Mouse (Mus musculus) MEL (cell line): ENCODE results near the gene Jmjd7. TPM values are rescaled to one million over a fixed set of nuclear protein-coding genes. Genes with fewer than 3 reads are reported as not detected.

Source experiments
- DNase-seq: peaks from one replicate; pipeline ENCODE4 v3.0.0; 2011; ENCODE audit warnings: low read depth, low spot score
- H3K27ac ChIP-seq: 2 replicates; pipeline ENCODE4 v1.5.1; 2012; ENCODE audit warnings: low read depth, mild to moderate bottlenecking, control low read depth, low read length, moderate library complexity; ENCODE audit not compliant: control insufficient read depth
- H3K27me3 ChIP-seq, 2 experiments: fragments of 150-350 bp in 1 of 2; sonication (generic) in 1 of 2; 2 replicates each; pipeline ENCODE4 v1.6.1; 2012; ENCODE audit warnings: low read length in 2 of 2, mild to moderate bottlenecking in 2 of 2, improper control_type of control experiment in 1 of 2, moderate library complexity in 1 of 2; ENCODE audit not compliant: insufficient read depth in 2 of 2, control insufficient read depth in 1 of 2
- H3K36me3 ChIP-seq, 2 experiments: 2 replicates each; pipeline ENCODE4 v1.6.1; 2012 to 2014; ENCODE audit warnings: low read length in 2 of 2, improper control_type of control experiment in 1 of 2, inconsistent platforms in 1 of 2, mild to moderate bottlenecking in 1 of 2; ENCODE audit not compliant: insufficient read depth in 2 of 2, control insufficient read depth in 1 of 2
- H3K4me1 ChIP-seq, 2 experiments: fragments of 150-350 bp in 1 of 2; sonication (generic) in 1 of 2; 2 replicates each; pipeline ENCODE4 v1.6.1; 2012; ENCODE audit warnings: low read length in 2 of 2, improper control_type of control experiment in 1 of 2, mild to moderate bottlenecking in 1 of 2; ENCODE audit not compliant: insufficient read depth in 2 of 2, control insufficient read depth in 1 of 2
- H3K4me3 ChIP-seq, 2 experiments: fragments of 150-350 bp in 1 of 2; sonication (generic) in 1 of 2; 2 replicates each; pipeline ENCODE4 v1.5.1; 2012; ENCODE audit warnings: low read depth in 2 of 2, low read length in 2 of 2, mild to moderate bottlenecking in 2 of 2, moderate library complexity in 2 of 2, control low read depth in 1 of 2, improper control_type of control experiment in 1 of 2; ENCODE audit not compliant: control insufficient read depth in 1 of 2, insufficient read depth in 1 of 2
- H3K79me2 ChIP-seq: 2 replicates; pipeline ENCODE4 v1.6.1; 2012; ENCODE audit warnings: mild to moderate bottlenecking, low read length, moderate library complexity; ENCODE audit not compliant: control insufficient read depth, poor library complexity, insufficient read depth
- H3K9ac ChIP-seq: 2 replicates; pipeline ENCODE4 v1.6.1; 2012; ENCODE audit warnings: low read depth, mild to moderate bottlenecking, control low read depth, low read length, moderate library complexity; ENCODE audit not compliant: control insufficient read depth, poor library complexity, severe bottlenecking
- H3K9me3 ChIP-seq: fragments of 150-350 bp; sonication (generic); replicated peaks from 2 replicates; pipeline ENCODE4 v1.6.1; 2012; ENCODE audit warnings: mild to moderate bottlenecking, low read length, improper control_type of control experiment, moderate library complexity; ENCODE audit not compliant: insufficient read depth
- CHD2 ChIP-seq: IDR thresholded peaks from 2 replicates; pipeline ENCODE4 v1.6.1; 2011; ENCODE audit warnings: low read length, improper control_type of control experiment
- CTCF ChIP-seq, 3 experiments: IDR thresholded peaks in 2 of 3; conservative IDR thresholded peaks in 1 of 3; 2 replicates each; pipeline ENCODE4 v1.5.1; 2011 to 2012; ENCODE audit warnings: low read length in 3 of 3, low read depth in 2 of 3, mild to moderate bottlenecking in 2 of 3, improper control_type of control experiment in 1 of 3, inconsistent platforms in 1 of 3, mixed read lengths in 1 of 3, moderate library complexity in 1 of 3; ENCODE audit not compliant: control insufficient read depth in 1 of 3, insufficient read depth in 1 of 3, poor library complexity in 1 of 3, severe bottlenecking in 1 of 3
- E2F4 ChIP-seq: IDR thresholded peaks from 2 replicates; pipeline ENCODE4 v1.6.1; 2011; ENCODE audit warnings: low read depth, low read length, improper control_type of control experiment, borderline replicate concordance
- ELF1 ChIP-seq: IDR thresholded peaks from 2 replicates; pipeline ENCODE4 v1.6.1; 2014; ENCODE audit warnings: low read depth, mild to moderate bottlenecking, inconsistent platforms, low read length, improper control_type of control experiment, moderate library complexity
- ETS1 ChIP-seq: IDR thresholded peaks from 2 replicates; pipeline ENCODE4 v1.6.1; 2012; ENCODE audit warnings: low read depth, mild to moderate bottlenecking, inconsistent platforms, low read length, improper control_type of control experiment, moderate library complexity
- HCFC1 ChIP-seq: IDR thresholded peaks from 2 replicates; pipeline ENCODE4 v1.6.1; 2012; ENCODE audit warnings: low read depth, mild to moderate bottlenecking, inconsistent platforms, low read length, improper control_type of control experiment, moderate library complexity
- JUND ChIP-seq: IDR thresholded peaks from 2 replicates; pipeline ENCODE4 v1.6.1; 2011; ENCODE audit warnings: low read depth, mild to moderate bottlenecking, improper control_type of control experiment, low read length
- MAFK ChIP-seq: IDR thresholded peaks from 2 replicates; pipeline ENCODE4 v1.6.1; 2011; ENCODE audit warnings: low read depth, mild to moderate bottlenecking, low read length, improper control_type of control experiment, borderline replicate concordance
- MAX ChIP-seq: IDR thresholded peaks from 2 replicates; pipeline ENCODE4 v1.6.1; 2011; ENCODE audit warnings: low read length, improper control_type of control experiment
- MAZ ChIP-seq: IDR thresholded peaks from 2 replicates; pipeline ENCODE4 v1.6.1; 2012; ENCODE audit warnings: low read depth, mild to moderate bottlenecking, inconsistent platforms, low read length, improper control_type of control experiment
- MEF2A ChIP-seq: IDR thresholded peaks from 2 replicates; pipeline ENCODE4 v1.6.1; 2014; ENCODE audit warnings: low read depth, mild to moderate bottlenecking, inconsistent platforms, low read length, improper control_type of control experiment; ENCODE audit not compliant: poor library complexity, insufficient replicate concordance, severe bottlenecking; ENCODE audit errors: extremely low read depth
- MXI1 ChIP-seq: IDR thresholded peaks from 2 replicates; pipeline ENCODE4 v1.6.1; 2011; ENCODE audit warnings: mild to moderate bottlenecking, low read depth, low read length, improper control_type of control experiment
- MYB ChIP-seq: IDR thresholded peaks from 2 replicates; pipeline ENCODE4 v1.6.1; 2011; ENCODE audit warnings: mild to moderate bottlenecking, low read depth, low read length, improper control_type of control experiment
- MYC ChIP-seq: IDR thresholded peaks from 2 replicates; pipeline ENCODE4 v1.6.1; 2011; ENCODE audit warnings: low read depth, mild to moderate bottlenecking, low read length, improper control_type of control experiment, moderate library complexity
- NELFE ChIP-seq: IDR thresholded peaks from 2 replicates; pipeline ENCODE4 v1.6.1; 2011; ENCODE audit warnings: low read depth, low read length, improper control_type of control experiment
- NRF1 ChIP-seq: IDR thresholded peaks from 2 replicates; pipeline ENCODE4 v1.6.1; 2014; ENCODE audit warnings: low read depth, mild to moderate bottlenecking, inconsistent platforms, low read length, improper control_type of control experiment, moderate library complexity; ENCODE audit not compliant: poor library complexity, insufficient read depth, severe bottlenecking
- POLR2AphosphoS2 ChIP-seq: IDR thresholded peaks from 2 replicates; pipeline ENCODE4 v1.6.1; 2011; ENCODE audit warnings: low read length, improper control_type of control experiment
- POLR2AphosphoS5 ChIP-seq: IDR thresholded peaks from 2 replicates; pipeline ENCODE4 v1.6.1; 2012; ENCODE audit warnings: low read depth, borderline replicate concordance, mild to moderate bottlenecking, inconsistent platforms, low read length, moderate library complexity, mixed read lengths
- RAD21 ChIP-seq: IDR thresholded peaks from 2 replicates; pipeline ENCODE4 v1.6.1; 2011; ENCODE audit warnings: mild to moderate bottlenecking, low read depth, low read length, improper control_type of control experiment
- RCOR1 ChIP-seq: IDR thresholded peaks from 2 replicates; pipeline ENCODE4 v1.6.1; 2012; ENCODE audit warnings: low read depth, mild to moderate bottlenecking, inconsistent platforms, low read length, improper control_type of control experiment
- SIN3A ChIP-seq: IDR thresholded peaks from 2 replicates; pipeline ENCODE4 v1.6.1; 2012; ENCODE audit warnings: low read length, improper control_type of control experiment, inconsistent platforms
- SMC3 ChIP-seq: IDR thresholded peaks from 2 replicates; pipeline ENCODE4 v1.6.1; 2011; ENCODE audit warnings: low read depth, low read length, improper control_type of control experiment
- UBTF ChIP-seq: IDR thresholded peaks from 2 replicates; pipeline ENCODE4 v1.6.1; 2012; ENCODE audit warnings: low read depth, mild to moderate bottlenecking, inconsistent platforms, low read length, improper control_type of control experiment, moderate library complexity, borderline replicate concordance; ENCODE audit not compliant: insufficient read depth
- USF1 ChIP-seq: IDR thresholded peaks from 2 replicates; pipeline ENCODE4 v1.6.1; 2014; ENCODE audit warnings: low read depth, mild to moderate bottlenecking, inconsistent platforms, low read length, improper control_type of control experiment, moderate library complexity
- polyA plus RNA-seq, 2 experiments: library from polyadenylated mRNA; stranded (reverse) in 1 of 2; unstranded in 1 of 2; fragments of >175 nt in 1 of 2; fragments of >200 nt in 1 of 2; gene quantifications; 2 replicates each; pipeline versions ENCODE4 v1.2.1 to v1.2.4; 2012; ENCODE audit warnings: low replicate concordance in 2 of 2, low read depth in 1 of 2; ENCODE audit not compliant: insufficient read length in 2 of 2, insufficient read depth in 1 of 2, missing spikeins in 1 of 2
- total RNA-seq: library from RNA; depleted of rRNA; stranded (reverse); fragments of 300-350 nt; gene quantifications from 2 replicates; pipeline ENCODE4 v1.2.3, GENCODE M21; 2012

Gene Jmjd7
- total and polyA plus RNA-seq, 3 experiments = 4.2 to 12.0 TPM; not detected in 1

- Histone ChIP-seq H3K79me2 (no peaks in the 10 kb centered on the region; the same call in 1 of the 2 replicates), H3K9me3 (no peaks in the 10 kb centered on the region), H3K4me3 (peak overlapping the region; percentile 73 to 92), H3K36me3 (peaks cover 0 to 3% of the 10 kb centered on the region in 2 experiments; a peak in 1 of 4 replicates), H3K27ac (peak overlapping the region; percentile 53), H3K4me1 (peaks cover 0 to 12% of the 10 kb centered on the region in 2 experiments; a peak in 2 of 4 replicates), H3K27me3 (no peaks in the 10 kb centered on the region), H3K9ac (peak overlapping the region; percentile 78)
- peak; percentile 46 for DNase-seq
- peak; percentile 47; the same call in 1 of the 2 replicates for TF ChIP-seq NRF1
- 0 out of 2 replicates have a peak, but pooled peaks have one; percentile 31 for TF ChIP-seq SIN3A
- TF ChIP-seq E2F4 = no peak
- peak; percentile 10; the same call in 1 of the 2 replicates for TF ChIP-seq MAX
- TF ChIP-seq MEF2A = no peak
- TF ChIP-seq POLR2AphosphoS2 = no peak
- no peak for TF ChIP-seq UBTF
- TF ChIP-seq MXI1 = no peak
These were observed 658 bp downstream of the Jmjd7 start for GRCm38 (mm10) chr2:120027950-120028331.

DNA sequence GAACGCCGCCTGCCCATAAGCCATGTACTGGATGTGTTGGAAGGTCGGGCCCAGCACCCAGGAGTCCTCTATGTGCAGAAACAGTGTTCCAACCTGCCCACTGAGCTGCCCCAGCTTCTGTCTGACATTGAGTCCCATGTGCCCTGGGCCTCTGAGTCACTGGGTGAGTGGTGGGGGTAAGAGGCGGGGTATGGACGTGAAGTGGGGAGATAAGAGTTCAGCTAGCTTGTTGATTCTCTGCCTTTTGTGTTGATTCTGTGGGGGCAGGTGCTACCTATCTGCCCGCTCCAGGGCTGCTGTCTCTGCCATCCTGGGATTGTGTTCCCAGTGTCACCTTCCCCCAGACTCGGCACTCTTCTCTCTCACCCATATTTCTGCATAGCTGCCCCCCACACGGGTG lies 3.1 kb downstream of the Jmjd7 start:
- H3K4me3 ChIP-seq = no peak overlapping the region
- no peak overlapping the region for H3K27ac ChIP-seq
- H3K4me1 ChIP-seq = peaks cover 0 to 12% of the 10 kb centered on the region in 2 experiments; a peak in 2 of 4 replicates
- TF ChIP-seq MYB (no peak), MEF2A (no peak), CHD2 (no peak), NELFE (no peak), E2F4 (no peak), MAFK (no peak), RAD21 (no peak), NRF1 (no peak), CTCF (IDR thresholded peaks at IDR 0.05 in 2 of 3, conservative IDR thresholded peaks at IDR 0.05 in 1 of 3; ENCODE audit: control insufficient read depth in 1 of 3, insufficient read depth in 1 of 3, low read depth in 2 of 3, low read length in 3 of 3, poor library complexity in 1 of 3, severe bottlenecking in 1 of 3) (no peak), SMC3 (no peak), RCOR1 (no peak), MAZ (no peak), MAX (no peak), ETS1 (no peak), JUND (no peak), HCFC1 (no peak), ELF1 (no peak), USF1 (no peak), MYC (no peak), POLR2AphosphoS5 (no peak)
- DNase-seq = no peak
- no peaks in the 10 kb centered on the region for H3K9me3 ChIP-seq
- H3K9ac ChIP-seq = no peak overlapping the region
- peaks cover 0 to 3% of the 10 kb centered on the region in 2 experiments; a peak in 1 of 4 replicates for H3K36me3 ChIP-seq
- H3K27me3 ChIP-seq = no peaks in the 10 kb centered on the region
- no peaks in the 10 kb centered on the region; the same call in 1 of the 2 replicates for H3K79me2 ChIP-seq
